Mouse (Mus musculus): ENCODE results near the gene Rhox4f. TPM values are rescaled to one million over a fixed set of nuclear protein-coding genes. Genes with fewer than 3 reads are reported as not detected.
"Not testable (repeated sequence)": the region's sequence is repeated elsewhere in the genome, so short reads cannot be mapped to it uniquely, and the experiment has no call there.

The Rhox4f gene
- not detected in 2 replicates for polyA plus RNA-seq (2012; ENCODE audit: insufficient read depth, insufficient read length, missing spikeins)

DNA sequence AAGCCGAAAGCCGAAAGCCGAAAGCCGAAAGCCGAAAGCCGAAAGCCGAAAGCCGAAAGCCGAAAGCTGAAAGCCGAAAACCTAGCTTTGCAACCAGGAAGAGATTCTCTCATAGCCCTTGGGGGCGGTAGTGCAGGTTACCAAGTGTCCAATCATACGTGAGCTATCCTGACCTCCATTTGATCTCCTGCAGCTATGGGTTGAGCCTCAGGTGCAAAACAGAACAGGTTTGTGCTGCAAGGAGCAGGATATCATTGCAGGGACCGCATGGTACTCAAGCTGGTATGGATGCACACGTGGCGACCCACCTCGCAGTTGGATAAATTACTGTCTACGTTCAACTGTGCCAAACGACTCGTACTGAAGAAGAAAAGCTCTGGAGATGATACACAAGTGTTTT is at the start of gene Rhox4f:
Rhox4f (minus strand) TSS at position 101 of the 400 bp plus-strand sequence.
- not testable (repeated sequence) for H3K4me1 ChIP-seq (ENCODE audit: control insufficient read depth, insufficient read depth, low read length); H3K4me3 ChIP-seq (ENCODE audit: insufficient read depth, low read length); H3K27ac ChIP-seq (ENCODE audit: insufficient read depth, low read depth, low read length)

DNA sequence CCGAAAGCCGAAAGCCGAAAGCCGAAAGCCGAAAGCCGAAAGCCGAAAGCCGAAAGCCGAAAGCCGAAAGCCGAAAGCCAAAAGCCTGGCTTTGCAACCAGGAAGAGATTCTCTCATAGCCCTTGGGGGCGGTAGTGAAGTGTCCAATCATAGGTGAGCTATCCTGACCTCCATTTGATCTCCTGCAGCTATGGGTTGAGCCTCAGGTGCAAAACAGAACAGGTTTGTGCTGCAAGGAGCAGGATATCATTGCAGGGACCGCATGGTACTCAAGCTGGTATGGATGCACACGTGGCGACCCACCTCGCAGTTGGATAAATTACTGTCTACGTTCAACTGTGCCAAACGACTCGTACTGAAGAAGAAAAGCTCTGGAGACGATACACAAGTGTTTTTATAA is 43.7 kb upstream of the Rhox4f start, which contains the start of gene Rhox4g:
Rhox4g (minus strand) TSS at position 101 of the 400 bp plus-strand sequence.
- not testable (repeated sequence) for H3K4me3 ChIP-seq (ENCODE audit: insufficient read depth, low read length); H3K27ac ChIP-seq (ENCODE audit: insufficient read depth, low read depth, low read length); H3K4me1 ChIP-seq (ENCODE audit: control insufficient read depth, insufficient read depth, low read length)

DNA sequence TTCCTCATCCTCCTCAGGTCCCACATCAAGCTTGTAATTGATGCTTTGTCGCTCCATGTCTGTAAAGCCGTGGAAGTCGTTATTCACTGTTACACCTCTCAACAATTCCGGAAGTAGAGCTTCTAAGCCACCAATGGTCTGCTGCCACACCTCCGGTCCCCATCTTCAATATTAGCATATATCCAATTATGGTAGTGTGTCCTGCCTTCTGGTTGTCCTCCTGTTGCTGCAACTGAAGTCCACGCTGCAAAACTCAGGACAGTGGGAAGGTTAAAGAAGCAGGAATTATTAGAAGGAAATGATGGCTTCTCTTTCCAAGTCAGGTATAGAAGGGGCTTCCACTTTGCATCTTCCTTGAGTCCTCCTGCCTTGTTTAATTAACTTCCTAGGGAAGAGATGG is 35.9 kb upstream of the Rhox4f start, which contains the start of gene Rhox2g:
Rhox2g (minus strand) TSS at position 101 of the 400 bp plus-strand sequence.
- H3K4me3 ChIP-seq (ENCODE audit: insufficient read depth, low read length); H3K27ac ChIP-seq (ENCODE audit: insufficient read depth, low read depth, low read length); H3K4me1 ChIP-seq (ENCODE audit: control insufficient read depth, insufficient read depth, low read length): not testable (repeated sequence)

- not testable (repeated sequence) for H3K4me3 ChIP-seq (ENCODE audit: insufficient read depth, low read length); H3K4me1 ChIP-seq (ENCODE audit: control insufficient read depth, insufficient read depth, low read length); H3K27ac ChIP-seq (ENCODE audit: insufficient read depth, low read depth, low read length)
Observed at GRCm38 (mm10) chrX:37628512-37628911, 21.0 kb upstream of the Rhox4f start, which contains the start of gene Rhox3g. Gene Rhox3g, minus strand, starts transcription at chrX:37628612.

DNA sequence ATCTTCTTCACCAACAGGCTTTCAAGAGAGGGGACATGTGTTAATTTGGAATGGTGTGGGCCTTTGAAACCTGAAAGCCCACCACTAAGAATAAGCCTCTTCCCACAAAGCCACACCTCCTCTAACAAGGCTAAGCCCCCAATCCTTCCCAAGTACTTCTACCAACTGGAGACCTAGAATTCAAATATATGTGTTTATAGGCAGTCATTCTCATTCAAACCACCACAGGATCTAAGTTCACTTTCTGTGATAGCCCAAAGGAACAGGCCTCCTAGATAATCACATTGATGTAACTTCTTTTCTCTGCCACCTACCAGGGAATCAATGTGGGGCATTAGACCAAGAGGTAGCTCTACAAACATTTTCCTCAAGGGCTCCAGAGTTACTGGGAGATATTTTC is 26.8 kb downstream of the Rhox4f start, which contains the start of gene Rhox3f:
Rhox3f (plus strand) TSS at position 301 of the 400 bp plus-strand sequence.
- H3K27ac ChIP-seq (ENCODE audit: insufficient read depth, low read depth, low read length); H3K4me1 ChIP-seq (ENCODE audit: control insufficient read depth, insufficient read depth, low read length); H3K4me3 ChIP-seq (ENCODE audit: insufficient read depth, low read length): not testable (repeated sequence)

DNA sequence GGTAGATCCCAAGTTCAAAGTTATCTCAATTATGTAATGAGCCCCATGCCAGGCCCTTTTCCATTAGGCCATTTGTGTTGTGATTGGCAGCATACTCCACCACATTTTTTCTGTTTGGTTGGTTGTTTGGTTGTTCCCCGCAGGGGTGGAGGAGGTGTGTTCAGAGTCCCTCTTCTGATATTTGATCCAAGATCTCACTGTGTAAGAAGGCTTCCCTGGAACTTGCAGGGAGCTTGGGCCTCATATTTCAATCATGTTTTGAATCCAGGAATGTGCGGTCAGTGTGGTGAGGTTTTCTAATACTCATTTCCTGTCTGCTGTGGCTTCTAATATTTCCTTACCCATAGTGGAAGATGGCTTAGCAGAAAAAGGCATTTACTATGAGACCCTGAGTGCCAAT is 34.9 kb downstream of the Rhox4f start:
- H3K27ac ChIP-seq (ENCODE audit: insufficient read depth, low read depth, low read length); H3K4me1 ChIP-seq (ENCODE audit: control insufficient read depth, insufficient read depth, low read length); H3K4me3 ChIP-seq (ENCODE audit: insufficient read depth, low read length): not testable (repeated sequence)

- H3K4me3 ChIP-seq (ENCODE audit: insufficient read depth, low read length); H3K27ac ChIP-seq (ENCODE audit: insufficient read depth, low read depth, low read length); H3K4me1 ChIP-seq (ENCODE audit: control insufficient read depth, insufficient read depth, low read length): not testable (repeated sequence)
Observed at GRCm38 (mm10) chrX:37571105-37571504, 36.4 kb downstream of the Rhox4f start, which contains the start of gene Rhox2f. Gene Rhox2f, plus strand, starts transcription at chrX:37571405.

- not testable (repeated sequence) for H3K4me1 ChIP-seq (ENCODE audit: control insufficient read depth, insufficient read depth, low read length); H3K4me3 ChIP-seq (ENCODE audit: insufficient read depth, low read length); H3K27ac ChIP-seq (ENCODE audit: insufficient read depth, low read depth, low read length)
Observed at GRCm38 (mm10) chrX:37557112-37557511, 50.4 kb downstream of the Rhox4f start, which contains the start of gene Rhox4e. Gene Rhox4e, plus strand, starts transcription at chrX:37557412.

Other genes starting within 250 kb of the Rhox4f start
- not detected in 2 replicates for gene Rhox3a2, start 227.7 kb downstream of the Rhox4f start, polyA plus RNA-seq (2012; ENCODE audit: insufficient read depth, insufficient read length, missing spikeins)
- not detected in 2 replicates for gene Rhox4a2, start 216.9 kb downstream of the Rhox4f start, polyA plus RNA-seq (2012; ENCODE audit: insufficient read depth, insufficient read length, missing spikeins)
- not detected in 2 replicates for gene Rhox2b, start 195.6 kb downstream of the Rhox4f start, polyA plus RNA-seq (2012; ENCODE audit: insufficient read depth, insufficient read length, missing spikeins)
- not detected in 2 replicates for gene Rhox4b, start 175.2 kb downstream of the Rhox4f start, polyA plus RNA-seq (2012; ENCODE audit: insufficient read depth, insufficient read length, missing spikeins)
- gene Rhox2c, start 154.0 kb downstream of the Rhox4f start, polyA plus RNA-seq (2012; ENCODE audit: insufficient read depth, insufficient read length, missing spikeins) = not detected in 2 replicates
- gene Rhox3c, start 149.1 kb downstream of the Rhox4f start, polyA plus RNA-seq (2012; ENCODE audit: insufficient read depth, insufficient read length, missing spikeins) = not detected in 2 replicates
- gene Rhox4c, start 127.4 kb downstream of the Rhox4f start, polyA plus RNA-seq (2012; ENCODE audit: insufficient read depth, insufficient read length, missing spikeins) = not detected in 2 replicates
- gene Rhox2d, start 114.3 kb downstream of the Rhox4f start, polyA plus RNA-seq (2012; ENCODE audit: insufficient read depth, insufficient read length, missing spikeins) = not detected in 2 replicates
- not detected in 2 replicates for gene Rhox4d, start 93.3 kb downstream of the Rhox4f start, polyA plus RNA-seq (2012; ENCODE audit: insufficient read depth, insufficient read length, missing spikeins)
- not detected in 2 replicates for gene Rhox2e, start 77.3 kb downstream of the Rhox4f start, polyA plus RNA-seq (2012; ENCODE audit: insufficient read depth, insufficient read length, missing spikeins)
- gene Rhox3e, start 65.7 kb downstream of the Rhox4f start, polyA plus RNA-seq (2012; ENCODE audit: insufficient read depth, insufficient read length, missing spikeins) = not detected in 2 replicates
- not detected in 2 replicates for gene Rhox4e, start 50.3 kb downstream of the Rhox4f start, polyA plus RNA-seq (2012; ENCODE audit: insufficient read depth, insufficient read length, missing spikeins)
- not detected in 2 replicates for gene Rhox2f, start 36.3 kb downstream of the Rhox4f start, polyA plus RNA-seq (2012; ENCODE audit: insufficient read depth, insufficient read length, missing spikeins)
- not detected in 2 replicates for gene Rhox3f, start 26.7 kb downstream of the Rhox4f start, polyA plus RNA-seq (2012; ENCODE audit: insufficient read depth, insufficient read length, missing spikeins)
- gene Rhox3g, start 20.9 kb upstream of the Rhox4f start, polyA plus RNA-seq (2012; ENCODE audit: insufficient read depth, insufficient read length, missing spikeins) = not detected in 2 replicates
- not detected in 2 replicates for gene Rhox2g, start 35.8 kb upstream of the Rhox4f start, polyA plus RNA-seq (2012; ENCODE audit: insufficient read depth, insufficient read length, missing spikeins)
- not detected in 2 replicates for gene Rhox4g, start 43.6 kb upstream of the Rhox4f start, polyA plus RNA-seq (2012; ENCODE audit: insufficient read depth, insufficient read length, missing spikeins)
- not detected in 2 replicates for gene Rhox3h, start 61.1 kb upstream of the Rhox4f start, polyA plus RNA-seq (2012; ENCODE audit: insufficient read depth, insufficient read length, missing spikeins)
- gene Rhox2h, start 65.6 kb upstream of the Rhox4f start, polyA plus RNA-seq (2012; ENCODE audit: insufficient read depth, insufficient read length, missing spikeins) = not detected in 2 replicates
- not detected in 2 replicates for gene Rhox5, start 197.1 kb upstream of the Rhox4f start, polyA plus RNA-seq (2012; ENCODE audit: insufficient read depth, insufficient read length, missing spikeins)
- gene Rhox6, start 219.2 kb upstream of the Rhox4f start, polyA plus RNA-seq (2012; ENCODE audit: insufficient read depth, insufficient read length, missing spikeins) = not detected in 2 replicates
- gene Rhox7a, start 224.0 kb upstream of the Rhox4f start, polyA plus RNA-seq (2012; ENCODE audit: insufficient read depth, insufficient read length, missing spikeins) = not detected in 2 replicates